ENCODE assay signal across 1 mouse cellular context in the genomic region with DNA sequence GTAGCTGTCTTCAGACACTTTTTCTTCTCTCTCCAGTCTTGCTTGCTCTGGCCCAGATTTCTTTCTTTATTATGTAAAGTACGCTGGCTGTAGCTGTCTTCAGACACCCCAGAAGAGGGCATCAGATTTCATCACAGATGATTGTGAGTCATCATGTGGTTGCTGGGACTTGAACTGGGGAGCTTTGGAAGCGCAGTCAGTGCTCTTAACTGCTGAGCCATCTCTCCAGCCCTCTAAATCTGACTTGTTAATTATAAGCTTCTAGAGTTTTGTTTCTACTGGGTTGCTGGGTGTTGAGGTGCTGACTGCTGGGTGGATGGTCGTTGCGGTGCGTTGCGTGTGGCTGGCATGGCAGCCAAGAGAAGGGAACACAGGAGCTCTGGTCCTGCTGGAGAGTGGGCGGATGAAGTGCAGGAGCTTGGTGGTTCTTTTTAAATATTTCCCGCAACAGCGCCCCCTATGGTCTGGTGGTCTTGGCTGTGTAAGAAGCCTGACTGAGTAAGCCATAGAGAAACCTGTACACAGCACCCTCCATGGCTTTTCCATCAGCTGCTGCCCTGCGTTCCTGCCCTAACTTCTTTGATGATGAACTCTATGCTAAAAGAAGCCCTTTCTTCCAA.
TF ChIP-seq lines count a peak whose summit lies in the region.

No protein-coding gene starts in this region.

TF ChIP-seq in CH12.LX, 34 proteins besides CTCF, POLR2A, EP300 and RAD21:
- TF ChIP-seq JUND (conservative IDR thresholded peaks at IDR 0.05; ENCODE audit: low read depth, low read length) (peak; percentile 33; the same call in 1 of the 2 replicates), ZKSCAN1 (IDR thresholded peaks at IDR 0.05; ENCODE audit: borderline replicate concordance, low read depth, low read length) (no peak)
